Mouse (Mus musculus) erythroid progenitor cell, adult 5-6 weeks (primary cell): ENCODE data around the gene Clstn2. TPM values are rescaled to one million over a fixed set of nuclear protein-coding genes. Genes with fewer than 3 reads are reported as not detected.

ENCODE experiments used
- ATAC-seq: replicated peaks from 2 replicates; pipeline ENCODE4 v1.8.0; 2016; ENCODE audit warnings: moderate number of reproducible peaks, mild to moderate bottlenecking, moderate TSS enrichment, inconsistent platforms; ENCODE audit not compliant: poor library complexity, low FRiP score, severe bottlenecking
- total RNA-seq, 2 experiments: library from RNA; stranded (forward) in 1 of 2; stranded (reverse) in 1 of 2; fragments of 150-400 nt in 1 of 2; fragments of 186-747, 209-891 nt in 1 of 2; gene quantifications; 2 replicates each; pipeline versions ENCODE4 v1.2.3 to v1.2.4; 2015 to 2017; ENCODE audit warnings: low replicate concordance in 2 of 2

Clstn2 gene
- total RNA-seq, 2 experiments from 2014 or later, result not detected

DNA sequence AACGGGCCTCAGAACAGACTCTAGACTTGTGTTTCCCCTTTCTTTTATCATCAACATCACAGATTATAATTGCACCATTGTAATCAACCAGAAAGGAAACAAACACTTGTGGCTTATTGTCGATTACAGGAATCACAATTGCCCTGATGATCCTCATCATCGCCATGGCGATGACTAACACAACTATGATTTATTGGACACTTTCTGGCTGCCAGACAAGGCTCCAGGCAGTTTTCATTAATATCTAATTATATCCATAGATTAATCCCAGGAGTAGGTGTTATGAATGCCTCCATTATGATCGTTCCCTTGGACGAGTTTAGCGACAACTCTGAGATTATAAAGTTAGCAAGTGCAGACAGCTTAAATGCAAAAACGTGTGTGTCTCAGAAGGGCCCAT lies 239.3 kb downstream of the Clstn2 start:
- no peak for ATAC-seq

DNA sequence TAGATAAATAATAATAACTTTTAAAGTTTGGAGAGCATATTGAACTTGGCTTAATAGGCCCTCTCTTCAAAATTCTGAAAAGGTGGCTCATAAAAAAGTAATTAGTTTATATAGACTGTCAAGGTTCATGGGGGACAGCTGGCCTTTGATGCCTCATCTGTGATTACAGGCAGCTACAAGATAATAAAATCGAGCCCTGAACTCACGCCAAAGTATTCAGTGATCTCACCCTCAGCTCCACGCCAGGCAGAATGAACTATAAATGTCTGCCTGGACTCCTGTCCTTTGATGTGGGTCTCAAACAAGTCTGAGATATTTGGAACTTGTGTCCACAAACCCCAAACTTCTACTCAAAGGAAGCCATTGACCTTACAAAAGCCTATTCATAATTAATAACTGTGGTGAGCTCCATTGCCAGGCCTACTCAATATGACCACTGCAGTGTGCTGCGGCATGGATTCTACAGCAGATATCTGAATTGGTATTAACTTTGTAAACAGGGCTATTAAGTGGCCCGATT lies 244.8 kb downstream of the Clstn2 start:
- no peak for ATAC-seq

DNA sequence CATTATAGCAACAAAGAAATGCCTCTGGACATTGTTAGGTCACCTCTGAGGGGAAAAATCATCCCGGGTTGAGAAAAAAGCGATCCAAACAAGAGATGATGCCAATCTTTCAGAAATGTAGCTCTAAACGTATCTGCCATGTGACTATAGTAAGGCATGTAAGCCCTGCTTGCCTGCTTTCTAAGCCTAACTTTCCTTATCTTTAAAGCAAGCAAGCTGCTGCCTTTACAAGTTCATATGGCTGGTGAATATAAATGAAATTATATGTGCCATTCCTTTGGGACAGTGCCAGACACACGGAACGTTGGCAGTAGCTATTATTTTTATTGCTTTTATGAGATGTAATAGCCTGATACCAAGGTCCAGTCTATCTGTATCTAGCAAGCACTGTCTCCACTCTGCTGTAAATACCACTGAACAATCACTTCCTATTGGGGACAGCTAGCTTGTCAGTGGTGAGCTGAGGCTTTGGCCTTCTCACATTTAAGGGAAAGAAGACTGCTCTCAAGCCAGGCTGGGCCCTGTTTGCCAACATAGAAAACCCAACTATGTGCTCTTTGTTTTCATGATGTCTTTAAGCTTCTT lies 252.9 kb downstream of the Clstn2 start:
- no peak for ATAC-seq

DNA sequence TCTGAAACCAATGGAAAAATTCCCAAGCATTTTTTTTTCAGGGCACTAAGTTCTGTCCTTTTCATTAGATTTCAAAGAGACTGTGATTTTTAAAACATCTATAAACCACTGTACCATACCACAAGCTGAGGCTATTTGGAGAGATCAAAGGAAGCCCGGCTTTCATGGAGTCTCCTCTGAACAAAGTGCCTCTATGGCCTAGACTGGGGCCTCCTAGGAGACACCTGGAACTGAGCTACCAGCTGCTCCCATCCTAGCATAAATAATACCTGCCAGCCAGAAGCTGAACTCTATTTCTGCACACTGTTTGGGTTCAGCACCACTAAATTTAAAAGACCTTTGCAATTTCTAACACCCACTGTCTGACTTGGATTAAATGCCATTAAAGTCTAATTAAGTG lies 257.2 kb downstream of the Clstn2 start:
- ATAC-seq, result no peak

DNA sequence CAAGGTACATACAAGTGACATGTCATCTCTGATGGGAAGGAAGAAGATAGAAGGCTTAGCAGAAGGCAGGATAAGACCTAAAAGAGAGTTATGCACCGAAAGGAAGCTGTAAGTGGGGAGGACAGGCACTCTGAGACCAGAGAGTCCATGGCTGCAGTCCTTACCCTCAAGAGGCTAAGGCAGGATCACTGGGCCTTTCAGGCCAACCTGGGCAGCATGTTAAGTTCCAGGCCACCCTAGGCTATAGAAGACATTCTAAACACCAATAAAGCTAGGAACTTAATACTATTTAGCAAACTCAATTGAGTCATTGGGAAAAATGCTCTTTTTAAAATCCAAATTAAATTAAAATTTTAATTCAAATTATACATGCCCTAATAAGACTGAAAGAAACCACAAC lies 258.0 kb downstream of the Clstn2 start:
- no peak for ATAC-seq

DNA sequence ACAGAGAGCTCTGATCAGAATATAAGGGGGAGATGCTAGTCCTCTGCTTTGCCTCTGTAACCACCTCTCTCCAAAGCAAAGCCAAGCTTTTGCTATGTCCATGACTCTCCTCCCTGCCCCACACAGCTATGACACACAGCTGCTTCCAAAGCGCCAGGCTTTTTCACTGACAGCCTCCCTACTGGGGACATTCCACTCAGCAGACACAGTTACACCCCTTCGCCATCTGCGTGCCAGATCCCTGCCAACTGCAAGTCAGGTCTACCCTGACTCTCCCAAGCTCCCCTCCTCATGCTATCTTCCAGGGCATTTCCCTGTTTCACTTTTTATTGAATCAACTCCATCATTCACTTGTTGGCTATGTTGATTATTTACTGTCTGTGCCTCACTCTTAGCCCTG lies 259.1 kb downstream of the Clstn2 start:
- no peak for ATAC-seq

DNA sequence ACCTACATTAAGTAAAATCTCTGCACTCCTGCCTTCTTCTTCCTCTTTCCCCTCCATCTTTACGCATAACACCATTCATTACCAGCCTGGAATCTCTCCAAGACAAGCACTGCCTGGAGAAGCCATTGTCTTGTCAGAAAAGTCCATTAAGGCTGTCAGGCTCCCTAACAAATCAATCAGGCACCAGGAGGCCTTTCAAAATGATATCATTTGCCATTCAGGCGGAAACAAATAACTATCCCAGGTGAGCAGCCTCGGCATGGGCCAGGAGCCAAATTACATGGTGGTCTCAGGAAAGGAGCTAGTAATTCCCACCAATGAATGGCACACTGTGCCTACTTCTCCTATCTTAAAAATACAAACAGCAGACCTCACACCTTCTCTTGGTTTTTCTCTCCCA lies 260.6 kb downstream of the Clstn2 start:
- no peak for ATAC-seq

DNA sequence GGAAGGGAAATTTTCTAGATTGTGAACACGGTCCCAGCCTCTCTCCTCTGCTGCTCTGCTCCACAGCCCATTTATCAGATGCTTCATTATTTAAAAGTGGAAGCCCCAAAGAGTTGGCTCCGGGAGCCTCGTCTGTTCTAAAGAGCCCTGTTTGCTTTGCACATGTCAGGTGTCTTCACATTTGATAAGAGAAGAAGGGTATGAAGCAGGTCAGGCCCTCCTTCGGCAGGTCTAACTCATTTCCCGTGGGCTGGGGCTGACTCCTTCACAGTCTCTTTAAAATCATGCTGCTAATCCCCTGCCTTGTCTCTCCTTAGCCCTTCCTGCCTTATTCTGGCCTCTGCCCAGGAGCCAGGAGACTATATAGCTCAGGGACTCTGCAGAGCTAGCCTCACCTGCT lies 263.6 kb downstream of the Clstn2 start:
- no peak for ATAC-seq

DNA sequence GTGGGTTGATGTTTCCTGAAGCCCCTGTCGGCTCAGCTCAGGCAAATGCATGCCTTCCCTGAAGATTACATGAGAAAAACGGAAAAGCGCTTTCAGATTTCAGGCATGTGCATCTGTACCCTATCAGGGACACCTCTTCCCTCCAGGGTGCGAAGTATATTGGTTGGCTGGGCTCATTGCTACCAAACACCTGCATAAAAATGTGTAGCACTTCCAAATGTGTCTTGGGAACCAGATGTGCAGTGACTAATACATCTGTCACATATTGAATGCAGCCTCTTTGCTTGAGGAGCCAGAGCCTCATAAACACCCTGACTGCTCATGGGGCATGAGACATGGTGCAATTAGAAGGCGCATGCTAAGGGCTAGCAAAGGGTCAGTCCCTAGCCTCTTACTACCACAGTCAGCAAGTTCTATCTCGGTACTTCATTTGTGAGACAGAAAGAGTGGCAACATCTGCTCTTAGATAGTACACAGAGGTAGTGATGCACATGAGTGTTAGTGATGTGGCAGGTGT lies 267.7 kb downstream of the Clstn2 start:
- no peak for ATAC-seq

DNA sequence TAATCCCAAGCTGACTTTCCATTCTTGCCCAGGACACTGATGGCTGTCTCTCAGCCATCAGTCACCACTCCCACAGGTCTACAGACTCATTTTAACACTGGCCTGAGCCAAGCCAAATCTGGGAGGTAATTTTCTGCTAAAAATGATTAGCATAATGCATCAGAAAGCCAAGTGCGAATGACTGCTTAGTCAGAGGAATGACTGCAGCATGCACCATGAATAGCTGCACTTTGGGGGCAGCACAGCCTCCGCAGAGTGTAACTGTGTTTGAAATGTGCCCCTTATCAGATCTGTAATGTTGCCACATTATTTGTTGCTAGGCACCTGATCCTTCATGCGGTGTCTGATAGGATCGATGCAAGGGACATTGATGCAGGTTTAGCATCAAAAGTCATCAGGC lies 269.9 kb downstream of the Clstn2 start:
- ATAC-seq, result no peak

DNA sequence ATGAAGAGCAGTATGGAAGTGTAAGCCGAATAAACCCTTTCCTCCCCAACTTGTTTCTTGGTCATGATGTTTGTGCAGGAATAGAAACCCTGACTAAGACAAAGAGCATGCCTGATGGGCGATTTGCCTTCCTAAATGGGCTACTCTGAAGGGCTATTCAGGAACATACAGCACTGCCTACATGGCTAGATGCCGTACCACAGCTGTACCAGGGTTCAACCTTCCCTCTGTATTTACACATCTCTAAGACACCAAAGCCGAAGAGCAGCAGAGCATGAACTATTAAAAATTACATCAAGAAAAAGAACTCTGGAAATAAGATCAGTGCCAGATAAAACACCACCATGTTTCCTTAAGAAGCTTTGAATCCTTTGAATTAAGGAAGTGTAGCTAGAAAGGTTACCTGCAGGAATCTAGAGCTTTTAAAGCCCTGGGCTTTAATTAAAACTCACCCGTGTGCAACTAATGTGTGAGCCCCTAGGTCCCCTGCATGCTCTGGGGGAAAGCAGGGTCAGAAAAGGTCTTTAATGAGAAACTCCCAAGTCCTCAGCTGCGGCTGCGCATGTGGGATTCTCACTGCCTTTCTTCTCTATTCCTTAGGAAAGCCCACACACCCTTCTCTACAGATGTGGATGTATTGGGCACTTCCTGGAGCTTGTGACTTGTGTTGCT lies 277.2 kb downstream of the Clstn2 start:
- ATAC-seq, result no peak

DNA sequence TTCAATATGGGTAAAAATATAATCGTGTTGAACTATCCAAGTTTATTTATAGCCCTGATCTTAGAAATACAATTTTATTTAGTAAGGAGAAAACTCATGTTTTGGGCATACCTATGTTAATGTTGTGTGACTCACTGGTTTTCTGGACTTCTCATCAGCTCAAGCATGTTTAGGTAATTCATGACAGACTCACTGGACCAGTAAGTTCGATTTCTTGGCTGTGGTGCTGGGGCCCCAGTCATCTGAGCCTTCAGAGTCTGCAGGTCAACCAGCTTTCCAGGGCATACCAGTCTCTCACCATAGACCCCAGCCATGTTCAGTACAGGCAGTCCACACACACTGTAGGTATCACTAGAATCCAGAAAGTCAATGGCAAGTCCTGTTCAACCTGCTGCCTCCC lies 279.3 kb downstream of the Clstn2 start:
- no peak for ATAC-seq

DNA sequence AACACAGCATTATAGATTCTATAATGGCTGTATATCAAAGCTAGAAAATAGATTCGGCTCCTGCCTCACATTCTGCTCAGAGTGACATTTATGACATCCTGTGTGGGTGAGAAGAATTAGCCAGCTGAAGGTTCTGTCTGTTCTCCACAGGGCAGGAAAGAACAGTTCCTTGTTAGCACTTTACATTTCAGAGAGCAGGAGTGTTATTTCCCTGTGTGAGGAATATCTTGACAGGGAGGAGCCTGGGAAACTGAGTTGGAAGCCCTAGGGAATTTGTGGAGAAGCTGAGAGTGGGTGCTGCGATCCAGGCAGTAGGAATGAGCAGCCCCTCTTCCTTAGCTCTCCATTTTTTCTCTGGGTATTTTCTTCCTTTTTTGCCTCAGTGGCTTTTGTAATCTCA lies 286.4 kb downstream of the Clstn2 start:
- no peak for ATAC-seq

DNA sequence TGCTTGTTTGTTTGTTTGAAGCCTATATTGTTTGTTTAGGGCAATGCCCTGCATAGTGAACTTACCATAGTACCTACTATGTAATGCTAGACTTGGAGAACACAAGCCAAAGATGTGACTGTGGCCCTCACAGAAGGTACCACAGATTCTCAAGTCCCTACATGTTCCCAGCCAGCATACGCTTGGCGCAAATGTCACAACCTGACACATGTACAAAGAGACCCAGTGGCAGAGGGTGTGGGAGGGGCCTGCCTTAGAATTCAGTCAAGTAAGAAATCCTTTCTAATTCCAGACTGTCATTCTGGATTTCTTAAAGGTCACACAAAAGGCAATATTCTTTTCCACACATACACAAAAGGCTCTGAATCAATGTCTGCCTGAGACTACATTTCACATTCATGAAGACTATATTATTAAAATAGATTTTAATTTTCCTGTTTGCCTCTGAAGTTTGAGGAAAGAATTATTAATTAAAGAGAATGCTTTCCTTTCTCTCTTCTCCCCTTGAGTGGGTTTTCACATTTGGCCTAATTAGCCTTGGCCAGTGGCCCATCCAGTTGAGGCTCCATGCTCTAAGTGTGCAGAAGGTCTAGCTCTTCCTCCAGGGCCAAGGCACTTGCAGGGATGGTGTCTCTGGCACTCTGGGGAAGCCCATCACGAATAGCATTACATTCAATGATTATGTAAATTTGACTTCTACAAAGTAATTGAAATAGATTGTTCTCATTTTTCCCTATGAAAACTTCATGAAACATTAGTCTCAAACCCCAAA lies 305.1 kb downstream of the Clstn2 start:
- no peak for ATAC-seq

DNA sequence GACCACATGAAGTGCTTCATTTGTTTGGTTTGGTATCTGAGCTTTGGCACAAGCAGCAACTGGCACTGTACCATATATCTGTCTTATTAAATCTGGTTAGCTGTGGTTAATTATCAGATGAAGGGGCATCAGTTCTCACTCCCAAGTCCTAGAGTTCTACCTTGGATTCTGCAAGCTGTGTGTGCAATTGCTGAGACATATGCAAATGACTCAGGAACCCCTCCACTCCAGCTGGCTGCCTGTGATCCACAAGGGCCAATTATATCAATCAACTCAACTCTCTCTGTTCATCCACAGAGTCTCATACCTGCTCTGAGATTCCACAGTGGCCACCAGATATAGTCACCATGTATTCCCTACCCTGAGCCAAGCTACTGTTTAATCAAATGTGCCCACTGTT lies 315.3 kb downstream of the Clstn2 start:
- no peak for ATAC-seq

DNA sequence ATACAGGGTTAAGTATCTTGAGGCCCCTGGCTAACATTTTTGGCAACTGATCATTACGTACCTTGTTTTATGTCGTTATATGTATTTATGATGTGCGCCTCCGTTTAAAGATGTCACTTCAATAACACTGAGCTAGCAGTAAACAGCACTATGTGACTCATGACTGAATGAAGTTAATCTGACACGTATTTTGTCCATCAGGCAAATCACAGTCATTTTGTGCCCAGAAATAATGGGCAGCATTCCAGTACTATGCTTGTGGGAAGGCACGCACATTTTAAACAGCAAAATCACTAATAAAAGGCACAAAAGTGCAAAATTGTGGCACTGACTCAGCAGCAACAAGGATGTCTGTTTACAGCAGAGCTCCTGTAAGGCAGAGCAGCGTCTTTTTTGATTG lies 316.0 kb downstream of the Clstn2 start:
- ATAC-seq, result no peak

DNA sequence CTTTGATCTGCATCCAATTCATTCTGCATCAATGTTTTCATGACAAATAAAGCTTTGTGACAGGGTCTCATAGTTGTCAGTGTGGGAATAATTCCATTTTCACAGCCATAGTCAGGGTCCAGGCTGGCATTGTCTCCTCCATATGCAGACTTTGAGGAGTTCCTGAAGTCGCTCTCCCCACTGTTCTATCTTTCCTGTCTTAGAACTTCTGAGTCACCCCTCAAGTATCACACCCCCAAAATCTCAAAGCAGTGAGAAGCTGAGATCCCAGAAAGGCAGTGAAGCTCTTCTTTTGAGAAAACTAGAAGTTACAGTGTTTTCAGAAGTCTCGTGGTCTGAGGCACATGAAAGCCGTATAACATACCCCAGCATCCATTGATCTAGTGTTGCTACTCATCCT lies 320.1 kb downstream of the Clstn2 start:
- ATAC-seq, result no peak

DNA sequence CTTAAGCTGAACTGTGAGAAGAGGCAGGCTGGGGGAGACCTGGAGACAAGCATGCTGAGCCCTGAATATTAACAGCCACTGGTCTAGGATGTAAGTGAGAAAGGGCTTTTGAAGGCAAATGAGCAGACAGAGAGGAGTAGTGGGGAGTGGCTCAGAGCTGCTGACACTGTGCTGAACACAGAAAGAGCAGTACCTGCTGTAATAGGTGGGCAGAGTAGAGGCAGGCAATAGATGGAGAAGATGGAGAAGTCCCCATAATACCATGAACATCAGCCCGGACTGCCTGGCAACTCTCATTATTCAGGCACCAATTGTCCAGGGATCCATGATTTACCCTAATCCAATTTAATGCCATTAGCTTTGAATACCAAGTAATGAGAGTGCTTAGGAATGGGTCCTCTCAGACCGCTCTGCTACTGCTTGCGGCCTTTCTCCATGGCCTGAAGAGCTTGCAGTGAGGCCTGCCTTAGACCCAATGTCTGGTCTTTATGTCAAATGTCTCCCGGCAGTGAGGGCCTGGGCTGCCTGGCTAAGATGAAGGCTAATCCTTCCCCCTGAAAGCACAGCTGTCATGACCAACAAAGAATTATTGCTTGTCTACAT lies 329.0 kb downstream of the Clstn2 start:
- ATAC-seq, result no peak

DNA sequence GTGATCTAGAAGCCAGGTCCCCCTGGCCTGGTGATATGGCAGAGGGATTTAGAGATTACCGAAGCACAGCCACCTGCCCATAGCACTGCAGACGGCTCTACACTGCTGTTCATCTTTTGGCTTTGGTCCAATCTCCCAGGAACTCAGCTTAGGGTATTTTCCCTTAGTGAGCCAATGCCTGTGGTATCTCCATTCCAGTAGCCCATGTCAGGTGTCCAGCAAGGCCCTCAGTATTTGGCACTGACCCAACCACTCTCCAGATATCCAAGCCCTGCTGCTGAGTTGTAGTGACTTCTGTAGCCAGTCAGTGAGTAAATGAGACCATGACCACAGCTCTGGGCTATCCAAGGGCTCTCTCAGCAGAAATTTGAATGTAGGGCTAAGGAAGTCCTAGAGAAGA lies 330.0 kb downstream of the Clstn2 start:
- no peak for ATAC-seq

DNA sequence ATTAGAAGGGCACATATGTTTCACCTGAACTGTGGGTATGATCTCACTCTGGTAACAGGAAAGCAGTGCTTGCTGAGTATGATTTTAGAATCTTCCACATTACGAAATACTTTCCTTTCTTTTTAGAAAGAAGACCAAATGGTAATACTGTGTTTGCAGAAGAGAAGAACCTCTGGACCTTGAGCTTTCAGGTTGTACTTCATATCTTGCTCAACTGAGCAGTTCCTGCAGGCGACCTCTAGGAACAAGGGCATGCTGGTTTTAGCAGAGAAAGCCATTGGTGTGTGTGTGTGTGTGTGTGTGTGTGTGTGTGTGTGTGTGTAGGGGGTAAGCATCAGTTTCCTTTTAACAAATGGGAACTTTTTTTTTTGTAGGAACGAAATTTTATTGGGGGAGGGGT lies 333.0 kb downstream of the Clstn2 start:
- no peak for ATAC-seq

DNA sequence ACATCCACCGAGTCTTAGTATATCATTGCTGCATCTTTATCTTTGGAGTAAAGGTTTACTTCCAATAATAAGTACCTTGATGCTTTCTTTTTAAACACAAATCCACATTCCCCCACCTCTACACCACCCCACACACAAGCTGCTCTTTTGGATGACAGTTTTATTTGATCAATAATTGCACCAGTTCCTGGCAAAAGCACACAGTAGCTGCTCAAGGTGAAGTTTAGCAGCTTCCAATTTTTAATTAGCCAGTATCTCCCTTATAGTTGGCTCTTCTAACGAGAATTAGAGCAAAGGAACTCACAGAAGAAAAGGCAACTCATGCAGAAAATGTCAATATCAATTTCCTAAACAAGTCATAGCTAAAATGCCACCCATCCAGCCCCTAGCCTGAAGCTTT lies 334.0 kb downstream of the Clstn2 start:
- ATAC-seq, result no peak
